Mouse (Mus musculus) hindbrain, embryonic 12.5 days (tissue): Measurements from ENCODE around the gene Map3k10. TPM values are rescaled to one million over a fixed set of nuclear protein-coding genes. Genes with fewer than 3 reads are reported as not detected.
A peak's percentile ranks its signal among the peaks of the same experiment; 100 is the strongest.

Source experiments
- ATAC-seq: fragments of 200-750 bp; cut with Nextera tagmentation; 2 replicates; pipeline ENCODE4 v1.8.0; 2017; ENCODE audit warnings: moderate TSS enrichment; ENCODE audit not compliant: low FRiP score
- H3K27ac ChIP-seq: fragments of 300-500 bp; sonication (generic); 2 replicates; pipeline ENCODE4 v1.5.1; 2016; ENCODE audit warnings: mild to moderate bottlenecking
- H3K27me3 ChIP-seq: fragments of 300-500 bp; sonication (generic); 2 replicates; pipeline ENCODE4 v1.6.1; 2016; ENCODE audit warnings: mild to moderate bottlenecking
- H3K36me3 ChIP-seq: fragments of 300-500 bp; sonication (generic); 2 replicates; pipeline ENCODE4 v1.6.1; 2016; ENCODE audit warnings: mild to moderate bottlenecking
- H3K4me1 ChIP-seq: fragments of 300-500 bp; sonication (generic); 2 replicates; pipeline ENCODE4 v1.6.1; 2016
- H3K4me2 ChIP-seq: fragments of 300-500 bp; sonication (generic); replicated peaks from 2 replicates; pipeline ENCODE4 v1.6.1; 2016; ENCODE audit warnings: mild to moderate bottlenecking
- H3K4me3 ChIP-seq: fragments of 300-500 bp; sonication (generic); 2 replicates; pipeline ENCODE4 v1.5.1; 2016; ENCODE audit warnings: mild to moderate bottlenecking
- H3K9ac ChIP-seq: fragments of 300-500 bp; sonication (generic); 2 replicates; pipeline ENCODE4 v1.6.1; 2016; ENCODE audit warnings: mild to moderate bottlenecking, moderate library complexity
- H3K9me3 ChIP-seq: fragments of 300-500 bp; sonication (generic); replicated peaks from 2 replicates; pipeline ENCODE4 v1.6.1; 2016; ENCODE audit warnings: mild to moderate bottlenecking
- WGBS: fragments of 180-500 bp; shearing (Covaris S2); methylation state at CpG from one replicate; pipeline ENCODE4 v1.1.7; 2016; 5-methylcytosine and 5-hydroxymethylcytosine counted together
- polyA plus RNA-seq: library from polyadenylated mRNA; unstranded; fragments of >200 nt; fragmentation: Nextera tagmentation; extraction: Ambion mirVana; gene quantifications from 2 replicates; pipeline ENCODE4 v1.2.1, GENCODE M21; 2016

Gene Map3k10
- polyA plus RNA-seq, 1 experiment from 2014 or later: 18.8 TPM

DNA sequence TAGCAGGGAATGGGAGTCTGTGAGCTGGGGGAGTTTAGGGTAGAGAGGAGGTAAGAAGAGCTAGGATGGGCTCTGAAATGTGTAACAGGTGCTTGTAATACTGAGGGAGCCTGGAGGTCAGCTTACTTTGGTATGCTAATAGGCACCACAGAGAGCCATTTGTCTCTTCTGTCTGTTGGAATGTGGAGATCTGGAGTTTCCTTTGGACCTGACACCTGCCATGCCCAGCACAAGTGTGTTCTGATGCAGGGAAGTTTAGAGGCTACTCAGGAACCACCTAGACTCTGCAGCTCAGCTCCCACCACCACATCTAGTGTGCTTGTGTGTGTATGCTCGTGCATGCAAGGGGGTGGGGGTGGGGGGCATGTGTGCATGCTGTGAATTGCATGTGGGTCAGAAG is 52.2 kb downstream of the Map3k10 start:
- Histone ChIP-seq H3K4me3 (no peak overlapping the region), H3K27me3 (no peaks in the 10 kb centered on the region), H3K4me2 (no peak overlapping the region), H3K27ac (no peak overlapping the region), H3K36me3 (peaks cover 69% of the 10 kb centered on the region), H3K9ac (no peak overlapping the region), H3K4me1 (no peaks in the 10 kb centered on the region), H3K9me3 (no peaks in the 10 kb centered on the region)
- no peak for ATAC-seq
- WGBS: 74% methylated on average over 1 of the region's 1 CpGs

DNA sequence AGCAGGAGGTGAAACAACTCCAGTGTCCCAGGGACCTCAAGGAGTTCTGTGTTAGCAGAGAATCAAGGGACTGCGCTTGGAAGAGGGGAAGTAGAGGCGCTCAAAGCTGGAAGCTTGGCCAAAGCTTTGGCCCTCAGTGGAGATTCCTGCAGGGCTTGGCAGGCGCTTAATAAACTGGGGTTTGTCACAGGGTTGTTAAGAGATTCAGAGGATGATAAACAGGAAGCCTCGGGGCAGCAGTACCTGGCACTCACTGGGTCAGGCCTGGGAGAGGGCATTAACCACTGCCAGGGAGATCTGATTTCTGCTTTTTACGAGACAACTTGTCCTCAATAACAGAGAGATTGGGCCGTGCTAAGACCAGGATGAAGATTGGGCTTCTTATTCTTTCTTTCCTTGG is 53.4 kb downstream of the Map3k10 start:
- Histone ChIP-seq H3K9me3 (no peaks in the 10 kb centered on the region), H3K4me3 (no peak overlapping the region), H3K9ac (no peak overlapping the region), H3K27me3 (no peaks in the 10 kb centered on the region), H3K27ac (no peak overlapping the region), H3K36me3 (peaks cover 81% of the 10 kb centered on the region), H3K4me1 (no peaks in the 10 kb centered on the region), H3K4me2 (no peak overlapping the region)
- no peak for ATAC-seq
- 89% methylated on average over 6 of the region's 6 CpGs for WGBS

DNA sequence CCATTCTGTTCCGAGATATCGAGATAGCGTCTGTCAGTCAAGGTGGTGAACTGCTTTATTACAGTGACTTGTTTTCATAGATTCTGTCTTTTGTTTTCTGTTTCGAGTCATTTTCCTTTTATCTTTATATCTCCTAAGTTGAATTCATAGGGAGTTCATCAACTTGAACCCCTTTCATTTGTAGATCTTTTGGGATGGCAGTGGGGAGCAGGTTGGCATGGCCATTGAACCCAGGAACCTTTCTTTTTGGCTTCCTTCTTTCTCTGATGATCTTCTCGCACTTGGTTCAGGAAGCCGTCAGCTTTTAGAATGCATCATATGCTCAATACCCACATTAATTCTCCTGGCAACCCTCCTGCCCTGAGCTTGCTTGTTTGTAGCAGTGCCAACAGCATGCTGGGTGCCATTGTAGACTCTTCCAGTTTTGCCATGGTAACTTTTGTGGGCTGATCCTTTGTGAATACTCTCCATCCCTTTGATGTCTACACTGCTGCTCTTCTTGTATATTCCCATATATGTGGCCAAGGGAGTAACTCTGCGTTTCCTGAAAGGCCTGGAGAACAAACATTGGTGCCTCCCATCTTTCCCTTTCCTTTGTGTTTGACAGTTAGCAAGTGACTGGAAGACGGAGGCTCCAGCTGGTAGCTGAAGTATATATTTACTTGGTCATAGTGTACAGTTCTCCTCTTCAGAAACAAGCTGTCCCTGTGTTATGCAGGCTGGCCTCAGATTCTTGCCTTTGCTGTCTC is 60.5 kb downstream of the Map3k10 start:
- peaks cover 19% of the 10 kb centered on the region for H3K4me1 ChIP-seq
- no peak overlapping the region for H3K4me2 ChIP-seq
- H3K4me3 ChIP-seq: no peak overlapping the region
- WGBS: 42% methylated on average over 8 of the region's 8 CpGs
- no peaks in the 10 kb centered on the region for H3K9me3 ChIP-seq
- no peak overlapping the region for H3K9ac ChIP-seq
- H3K36me3 ChIP-seq: peaks cover 48% of the 10 kb centered on the region
- ATAC-seq: peak; percentile 73
- no peaks in the 10 kb centered on the region for H3K27me3 ChIP-seq
- peak overlapping the region; percentile 64 for H3K27ac ChIP-seq

- H3K4me1 ChIP-seq: peaks cover 27% of the 10 kb centered on the region
- 80% methylated on average over 4 of the region's 4 CpGs for WGBS
- no peak overlapping the region for H3K4me3 ChIP-seq
- no peak overlapping the region for H3K9ac ChIP-seq
- H3K36me3 ChIP-seq: peaks cover 44% of the 10 kb centered on the region
- ATAC-seq: no peak
- H3K4me2 ChIP-seq: no peak overlapping the region
- H3K27ac ChIP-seq: peak overlapping the region; percentile 57
- H3K9me3 ChIP-seq: no peaks in the 10 kb centered on the region
- H3K27me3 ChIP-seq: no peaks in the 10 kb centered on the region
Measured at GRCm38 (mm10) chr7:27612940-27613339, 61.5 kb downstream of the Map3k10 start.

- Histone ChIP-seq H3K9ac (no peak overlapping the region), H3K27ac (no peak overlapping the region), H3K4me1 (peaks cover 48% of the 10 kb centered on the region), H3K27me3 (no peaks in the 10 kb centered on the region), H3K4me2 (no peak overlapping the region), H3K9me3 (no peaks in the 10 kb centered on the region), H3K36me3 (peaks cover 23% of the 10 kb centered on the region), H3K4me3 (no peak overlapping the region)
- ATAC-seq: no peak
- WGBS: 93% methylated on average over 5 of the region's 5 CpGs
Measured at GRCm38 (mm10) chr7:27610871-27611270, 63.5 kb downstream of the Map3k10 start.

- 94% methylated on average over 3 of the region's 3 CpGs for WGBS
- ATAC-seq: no peak
- Histone ChIP-seq H3K36me3 (peaks cover 22% of the 10 kb centered on the region), H3K4me1 (peaks cover 53% of the 10 kb centered on the region), H3K4me2 (no peak overlapping the region), H3K9ac (no peak overlapping the region), H3K27ac (no peak overlapping the region), H3K27me3 (no peaks in the 10 kb centered on the region), H3K4me3 (no peak overlapping the region), H3K9me3 (no peaks in the 10 kb centered on the region)
Measured at GRCm38 (mm10) chr7:27610370-27610769, 64.0 kb downstream of the Map3k10 start.

GRCm38 (mm10) chr7:27609688-27610087 is 64.7 kb downstream of the Map3k10 start:
- WGBS: 80% methylated on average over 2 of the region's 2 CpGs
- no peaks in the 10 kb centered on the region for H3K27me3 ChIP-seq
- H3K4me3 ChIP-seq: no peak overlapping the region
- no peak overlapping the region for H3K4me2 ChIP-seq
- H3K27ac ChIP-seq: no peak overlapping the region
- no peak overlapping the region for H3K9ac ChIP-seq
- no peak for ATAC-seq
- H3K9me3 ChIP-seq: no peaks in the 10 kb centered on the region
- H3K4me1 ChIP-seq: peaks cover 54% of the 10 kb centered on the region
- peaks cover 22% of the 10 kb centered on the region for H3K36me3 ChIP-seq

- WGBS: 92% methylated on average over 4 of the region's 4 CpGs
Measured at GRCm38 (mm10) chr7:27609285-27609684, 65.1 kb downstream of the Map3k10 start.

GRCm38 (mm10) chr7:27608130-27608529 is 66.3 kb downstream of the Map3k10 start:
- Histone ChIP-seq H3K4me1 (peaks cover 48% of the 10 kb centered on the region), H3K27ac (no peak overlapping the region), H3K9me3 (no peaks in the 10 kb centered on the region), H3K4me2 (no peak overlapping the region), H3K4me3 (no peak overlapping the region), H3K9ac (no peak overlapping the region), H3K36me3 (peaks cover 22% of the 10 kb centered on the region), H3K27me3 (no peaks in the 10 kb centered on the region)
- no peak for ATAC-seq
- 88% methylated on average over 3 of the region's 3 CpGs for WGBS

More at GRCm38 (mm10) chr7:27609285-27609684, 65.1 kb downstream of the Map3k10 start:
- Histone ChIP-seq H3K9me3 (no peaks in the 10 kb centered on the region), H3K4me1 (peaks cover 54% of the 10 kb centered on the region), H3K4me2 (no peak overlapping the region), H3K27me3 (no peaks in the 10 kb centered on the region), H3K36me3 (peaks cover 22% of the 10 kb centered on the region), H3K9ac (no peak overlapping the region), H3K27ac (no peak overlapping the region), H3K4me3 (no peak overlapping the region)
- no peak for ATAC-seq

DNA sequence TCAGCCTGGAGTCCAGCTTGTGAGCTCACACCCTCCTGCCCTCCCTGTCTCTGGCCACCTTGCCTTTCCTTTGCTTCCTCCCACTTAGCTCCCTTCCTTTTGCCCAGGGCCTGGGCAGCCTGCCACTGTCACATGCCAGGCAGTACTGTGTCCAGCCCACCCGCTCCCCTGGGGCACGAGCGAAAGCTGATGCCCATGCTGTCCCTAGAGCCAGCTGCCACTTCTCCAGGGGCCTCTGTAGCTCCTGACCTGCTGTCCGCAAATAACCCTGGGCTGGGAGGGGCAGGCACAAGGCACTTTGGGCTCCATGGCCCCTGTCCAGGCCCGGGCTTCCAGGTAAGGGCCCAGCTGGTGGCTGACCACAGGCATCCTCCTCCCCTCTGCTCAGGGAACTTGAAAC is 66.8 kb downstream of the Map3k10 start:
- H3K9me3 ChIP-seq: no peaks in the 10 kb centered on the region
- peak overlapping the region; percentile 28 for H3K9ac ChIP-seq
- H3K4me2 ChIP-seq: no peak overlapping the region
- H3K36me3 ChIP-seq: peaks cover 22% of the 10 kb centered on the region
- 37% methylated on average over 5 of the region's 5 CpGs for WGBS
- peak overlapping the region; percentile 64 for H3K27ac ChIP-seq
- no peaks in the 10 kb centered on the region for H3K27me3 ChIP-seq
- H3K4me1 ChIP-seq: peaks cover 44% of the 10 kb centered on the region
- peak; percentile 44; the same call in 1 of the 2 replicates for ATAC-seq
- H3K4me3 ChIP-seq: no peak overlapping the region

- H3K4me1 ChIP-seq: peaks cover 48% of the 10 kb centered on the region
- no peak overlapping the region for H3K4me3 ChIP-seq
- ATAC-seq: 0 out of 2 replicates have a peak, but pooled peaks have one; percentile 59
- peaks cover 22% of the 10 kb centered on the region for H3K36me3 ChIP-seq
- no peaks in the 10 kb centered on the region for H3K27me3 ChIP-seq
- no peaks in the 10 kb centered on the region for H3K9me3 ChIP-seq
- H3K27ac ChIP-seq: peak overlapping the region; percentile 64
- no peak overlapping the region for H3K4me2 ChIP-seq
- no peak overlapping the region for H3K9ac ChIP-seq
- 65% methylated on average over 10 of the region's 10 CpGs for WGBS
Measured at GRCm38 (mm10) chr7:27606481-27607254, 67.7 kb downstream of the Map3k10 start.
